ENCODE assay signal across 11 mouse cellular contexts in genomic region chr10:97779335-97779734, GRCm38 (mm10).
"Had no signal": no experiment of that assay in that cellular context is flagged by ENCODE, and none has a peak within 500 bp of the region (broad histone marks: within the 10 kb centered on the region; RNA-seq: fewer than 3 reads in every experiment).

No protein-coding gene starts in this region.

- DNase-seq: kidney, adult 11 months; kidney, adult 8-10 months; kidney, postnatal 10 days; kidney, postnatal 36 days; layer of hippocampus, postnatal 36 days; left cerebral cortex, postnatal 4 days; liver, postnatal 0 days; midbrain, embryonic 14.5 days; thymus, adult 2 months; thymus, postnatal 14 days; thymus, postnatal 4 days had no signal
